Mouse (Mus musculus) hindbrain, embryonic 11.5 days (tissue): Measurements from ENCODE around the gene Nmu. TPM values are rescaled to one million over a fixed set of nuclear protein-coding genes. Genes with fewer than 3 reads are reported as not detected.

Experiments used
- ATAC-seq: fragments of 200-750 bp; cut with Nextera tagmentation; 2 replicates; pipeline ENCODE4 v1.8.0; 2017; ENCODE audit warnings: mild to moderate bottlenecking, moderate TSS enrichment, moderate library complexity; ENCODE audit not compliant: low FRiP score
- DNase-seq: peaks from one replicate; pipeline ENCODE4 v3.0.0-alpha.2; 2015; ENCODE audit warnings: low spot score
- H3K27ac ChIP-seq: fragments of 300-500 bp; sonication (generic); 2 replicates; pipeline ENCODE4 v1.5.1; 2014; ENCODE audit warnings: mild to moderate bottlenecking, low read depth, low read length
- H3K27me3 ChIP-seq: fragments of 300-500 bp; sonication (generic); 2 replicates; pipeline ENCODE4 v1.6.1; 2014; ENCODE audit warnings: mild to moderate bottlenecking, low read length, moderate library complexity, mixed read lengths; ENCODE audit not compliant: control insufficient read depth, insufficient read depth
- H3K36me3 ChIP-seq: fragments of 300-500 bp; sonication (generic); 2 replicates; pipeline ENCODE4 v1.6.1; 2014; ENCODE audit warnings: mild to moderate bottlenecking, low read length, moderate library complexity, mixed read lengths; ENCODE audit not compliant: control insufficient read depth, insufficient read depth
- H3K4me1 ChIP-seq: fragments of 300-500 bp; sonication (generic); replicated peaks from 2 replicates; pipeline ENCODE4 v1.6.1; 2014; ENCODE audit warnings: low read length, mixed read lengths; ENCODE audit not compliant: control insufficient read depth, insufficient read depth
- H3K4me2 ChIP-seq: fragments of 300-500 bp; sonication (generic); replicated peaks from 2 replicates; pipeline ENCODE4 v1.6.1; 2014; ENCODE audit warnings: mild to moderate bottlenecking, low read depth, low read length
- H3K4me3 ChIP-seq: fragments of 300-500 bp; sonication (generic); 2 replicates; pipeline ENCODE4 v1.5.1; 2014; ENCODE audit warnings: low read depth, low read length
- H3K9ac ChIP-seq: fragments of 300-500 bp; sonication (generic); 2 replicates; pipeline ENCODE4 v1.6.1; 2014; ENCODE audit warnings: low read depth, low read length
- H3K9me3 ChIP-seq: fragments of 300-500 bp; sonication (generic); 2 replicates; pipeline ENCODE4 v1.6.1; 2016; ENCODE audit warnings: low read length; ENCODE audit not compliant: control insufficient read depth
- WGBS: fragments of 180-500 bp; shearing (Covaris S2); extraction: QIAGEN DNeasy Blood & Tissue Kit; methylation state at CpG from one replicate; pipeline ENCODE4 v1.1.7; 2014; 5-methylcytosine and 5-hydroxymethylcytosine counted together
- polyA plus RNA-seq: library from polyadenylated mRNA; unstranded; fragments of >200 nt; fragmentation: Nextera tagmentation; extraction: Ambion mirVana; gene quantifications from 2 replicates; pipeline ENCODE4 v1.2.1, GENCODE M21; 2014

Nmu gene
- polyA plus RNA-seq, 1 experiment from 2014 or later, result not detected

DNA sequence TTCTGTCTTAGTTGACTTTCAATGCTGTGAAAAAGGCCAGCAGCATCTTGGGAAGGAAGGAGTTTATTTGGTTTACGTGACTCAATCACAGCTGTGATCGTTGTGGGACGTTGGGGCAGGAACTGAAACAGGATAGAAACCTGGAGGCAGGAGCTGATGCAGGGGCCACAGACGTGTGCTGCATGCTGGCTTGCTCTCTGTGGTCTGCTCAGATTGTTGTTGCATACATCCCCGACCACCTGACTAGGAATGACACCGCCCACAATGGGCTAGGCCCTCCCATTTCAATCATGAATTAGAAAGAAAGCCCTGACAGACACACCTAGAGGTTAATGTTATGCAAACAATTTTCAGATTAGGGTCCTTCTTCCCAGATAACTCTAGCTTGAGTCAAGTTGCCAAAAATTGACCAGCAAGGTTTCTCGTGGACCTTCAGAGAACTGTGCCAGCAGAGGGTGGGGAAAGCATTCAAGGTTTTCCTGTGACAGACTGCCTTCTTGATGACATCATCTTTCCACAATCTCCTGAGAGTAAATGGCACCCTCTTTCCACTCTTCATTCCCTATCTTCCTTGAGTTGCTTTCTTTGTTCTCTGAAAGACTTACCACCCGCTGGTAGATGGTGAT lies 5.7 kb upstream of the Nmu start:
- Histone ChIP-seq H3K9ac (no peak overlapping the region), H3K4me1 (no peaks in the 10 kb centered on the region), H3K36me3 (no peaks in the 10 kb centered on the region), H3K4me2 (no peak overlapping the region), H3K9me3 (no peaks in the 10 kb centered on the region), H3K27me3 (no peaks in the 10 kb centered on the region), H3K27ac (no peak overlapping the region), H3K4me3 (no peak overlapping the region)
- ATAC-seq, result no peak
- no peak for DNase-seq
- WGBS, result 81% methylated on average over 8 of the region's 8 CpGs

DNA sequence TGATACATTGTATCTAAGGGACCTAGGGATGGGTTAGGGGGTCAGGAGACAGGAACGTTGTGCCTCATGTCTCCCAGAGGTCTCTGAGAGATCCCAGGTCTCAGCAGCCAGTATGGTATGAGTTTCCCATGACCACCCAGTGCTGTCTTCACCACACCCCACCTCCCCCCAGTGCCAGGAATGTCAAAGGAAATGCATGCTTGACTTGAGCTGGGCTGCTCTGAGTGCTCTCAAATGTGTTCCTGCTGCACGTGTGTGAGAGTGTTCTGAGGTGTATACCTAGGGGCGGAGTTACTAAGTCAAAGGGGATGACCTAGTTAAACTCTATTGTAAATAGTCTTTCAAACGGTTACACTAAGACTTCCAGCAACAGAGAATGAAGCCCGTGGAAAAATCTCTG lies 1.8 kb upstream of the Nmu start:
- Histone ChIP-seq H3K4me3 (no peak overlapping the region), H3K27ac (no peak overlapping the region), H3K9me3 (no peaks in the 10 kb centered on the region), H3K36me3 (no peaks in the 10 kb centered on the region), H3K4me2 (no peak overlapping the region), H3K9ac (no peak overlapping the region), H3K4me1 (0 out of 2 replicates have a peak, but pooled peaks cover 6% of the 10 kb centered on the region), H3K27me3 (peaks cover 7% of the 10 kb centered on the region; the same call in 1 of the 2 replicates)
- WGBS, result 43% methylated on average over 5 of the region's 5 CpGs
- DNase-seq (no peak), ATAC-seq (no peak)

DNA sequence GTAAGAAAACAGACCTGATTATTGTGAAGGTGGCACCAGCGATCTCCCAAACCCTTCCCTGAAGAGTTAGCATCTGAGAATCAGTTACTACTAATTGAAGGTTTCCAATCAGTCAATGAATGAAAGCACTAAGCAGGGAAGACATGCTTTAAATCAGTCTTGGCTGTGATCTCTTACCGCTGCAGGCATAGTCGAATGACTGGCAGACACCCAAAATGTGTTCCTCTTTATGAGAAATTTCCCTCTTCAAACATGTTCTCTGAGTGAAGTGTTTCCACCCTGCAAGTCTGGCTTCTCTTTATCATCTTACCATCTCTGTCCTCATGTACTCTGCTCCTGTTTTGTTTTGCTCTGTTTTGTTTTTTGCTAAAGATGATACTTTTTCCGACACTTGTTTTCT lies 2.8 kb downstream of the Nmu start:
- Histone ChIP-seq H3K36me3 (no peaks in the 10 kb centered on the region), H3K9ac (no peak overlapping the region), H3K9me3 (no peaks in the 10 kb centered on the region), H3K27me3 (peaks cover 7% of the 10 kb centered on the region; the same call in 1 of the 2 replicates), H3K4me1 (0 out of 2 replicates have a peak, but pooled peaks cover 6% of the 10 kb centered on the region), H3K4me3 (no peak overlapping the region), H3K4me2 (no peak overlapping the region), H3K27ac (no peak overlapping the region)
- 95% methylated on average over 4 of the region's 4 CpGs for WGBS
- DNase-seq, result no peak
- no peak for ATAC-seq

DNA sequence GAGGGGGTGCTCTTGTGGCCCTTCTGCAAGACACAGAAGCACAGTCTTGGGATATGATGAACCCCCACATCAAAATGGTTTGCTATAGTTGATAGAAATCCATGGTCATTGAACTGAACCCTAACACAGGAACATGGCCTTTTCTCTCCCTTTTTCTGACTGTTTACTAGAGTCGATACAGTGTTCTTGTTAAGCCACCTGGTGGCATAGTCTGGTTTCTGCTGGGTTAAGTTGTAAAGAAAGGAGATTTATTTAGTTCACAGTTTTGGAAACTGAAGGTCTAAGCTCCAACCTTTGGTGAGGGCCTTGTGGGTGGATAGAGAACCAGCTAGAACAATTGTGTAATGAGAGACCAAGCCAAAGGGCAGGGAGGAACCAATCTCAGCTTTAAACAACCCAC lies 3.5 kb downstream of the Nmu start:
- Histone ChIP-seq H3K9me3 (no peaks in the 10 kb centered on the region), H3K27me3 (peaks cover 7% of the 10 kb centered on the region; the same call in 1 of the 2 replicates), H3K4me3 (no peak overlapping the region), H3K27ac (no peak overlapping the region), H3K36me3 (no peaks in the 10 kb centered on the region), H3K9ac (no peak overlapping the region), H3K4me1 (0 out of 2 replicates have a peak, but pooled peaks cover 6% of the 10 kb centered on the region), H3K4me2 (no peak overlapping the region)
- 89% methylated on average over 1 of the region's 1 CpGs for WGBS
- ATAC-seq (no peak), DNase-seq (no peak)

DNA sequence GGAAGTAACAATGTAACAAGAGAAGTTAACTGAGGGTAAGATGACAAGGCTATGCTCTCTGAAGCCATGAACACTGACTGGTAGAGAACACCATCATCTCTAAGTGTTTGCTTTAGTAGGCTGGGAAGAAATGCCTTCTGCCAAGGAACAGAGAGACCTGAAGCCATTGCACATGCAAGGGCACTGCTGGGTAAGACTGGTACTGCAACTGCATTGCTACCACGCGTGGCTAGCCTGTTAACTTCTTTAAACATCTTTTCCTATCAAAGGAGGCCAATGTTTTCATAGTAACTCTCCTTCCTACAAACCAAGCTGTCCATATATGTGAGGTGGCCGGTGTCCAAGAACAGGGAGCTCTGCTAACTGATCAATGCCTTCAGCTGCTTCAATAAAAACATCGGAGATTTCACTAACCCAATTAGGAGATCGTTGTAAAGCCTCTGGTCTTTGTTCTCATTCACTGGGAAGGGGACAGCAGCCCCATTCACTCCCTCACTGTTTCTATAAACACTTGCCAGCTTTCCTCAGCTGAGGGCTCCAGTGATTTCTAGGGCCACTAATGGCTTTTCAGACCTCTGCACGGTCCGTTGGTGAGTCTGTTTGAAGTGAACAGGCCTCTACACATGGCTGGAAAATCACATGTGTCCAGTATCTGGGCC lies 11.5 kb downstream of the Nmu start:
- no peak for DNase-seq
- no peak overlapping the region for H3K4me2 ChIP-seq
- H3K27me3 ChIP-seq, result no peaks in the 10 kb centered on the region

DNA sequence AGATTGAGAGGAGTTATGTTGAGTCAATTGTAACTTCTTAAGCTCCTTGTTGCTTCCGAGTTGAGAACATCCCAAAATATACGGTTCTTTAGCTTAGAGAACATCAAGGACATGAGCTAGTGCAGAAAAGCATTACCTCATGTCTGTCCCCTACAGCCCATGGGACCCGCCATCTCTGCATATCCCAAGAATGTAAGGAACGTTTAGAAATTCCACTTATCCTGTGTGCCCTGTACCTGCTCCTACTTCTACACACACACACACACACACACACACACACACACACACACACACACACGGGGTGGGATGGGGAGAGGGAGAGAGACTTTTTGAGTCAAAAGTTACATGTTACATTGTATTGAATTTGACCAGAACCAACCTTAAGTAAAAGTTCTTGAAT lies 12.1 kb downstream of the Nmu start:
- Histone ChIP-seq H3K36me3 (no peaks in the 10 kb centered on the region), H3K4me1 (no peaks in the 10 kb centered on the region), H3K9ac (no peak overlapping the region), H3K4me2 (no peak overlapping the region), H3K9me3 (no peaks in the 10 kb centered on the region), H3K4me3 (no peak overlapping the region), H3K27ac (no peak overlapping the region), H3K27me3 (no peaks in the 10 kb centered on the region)
- DNase-seq (no peak), ATAC-seq (no peak)
- 83% methylated on average over 5 of the region's 5 CpGs for WGBS

More for the DNA sequence above, 11.5 kb downstream of the Nmu start:
- no peaks in the 10 kb centered on the region for H3K36me3 ChIP-seq
- H3K9me3 ChIP-seq, result no peaks in the 10 kb centered on the region
- 53% methylated on average over 7 of the region's 7 CpGs for WGBS
- no peak overlapping the region for H3K9ac ChIP-seq
- no peak overlapping the region for H3K27ac ChIP-seq
- no peaks in the 10 kb centered on the region for H3K4me1 ChIP-seq
- H3K4me3 ChIP-seq, result no peak overlapping the region
- ATAC-seq, result no peak

DNA sequence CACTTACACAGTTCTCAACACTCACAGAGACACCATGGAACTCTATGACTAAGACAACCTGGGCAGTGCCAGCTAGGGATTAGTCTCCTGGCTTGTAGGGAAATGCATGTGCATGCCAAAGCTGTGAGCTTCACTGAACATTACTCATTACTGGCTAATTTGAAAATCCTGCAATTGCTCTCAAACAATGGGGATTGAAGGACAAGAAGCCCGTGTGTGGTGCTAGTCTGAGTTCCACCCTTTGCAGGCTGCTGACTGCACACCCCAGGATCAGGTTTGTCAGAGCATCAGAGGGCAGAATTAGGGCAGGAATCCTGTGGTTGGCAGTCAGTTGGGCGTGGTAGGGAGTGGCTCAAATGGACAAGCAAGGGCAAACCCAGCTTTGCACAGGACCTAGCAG lies 17.5 kb downstream of the Nmu start:
- 67% methylated on average over 2 of the region's 2 CpGs for WGBS

DNA sequence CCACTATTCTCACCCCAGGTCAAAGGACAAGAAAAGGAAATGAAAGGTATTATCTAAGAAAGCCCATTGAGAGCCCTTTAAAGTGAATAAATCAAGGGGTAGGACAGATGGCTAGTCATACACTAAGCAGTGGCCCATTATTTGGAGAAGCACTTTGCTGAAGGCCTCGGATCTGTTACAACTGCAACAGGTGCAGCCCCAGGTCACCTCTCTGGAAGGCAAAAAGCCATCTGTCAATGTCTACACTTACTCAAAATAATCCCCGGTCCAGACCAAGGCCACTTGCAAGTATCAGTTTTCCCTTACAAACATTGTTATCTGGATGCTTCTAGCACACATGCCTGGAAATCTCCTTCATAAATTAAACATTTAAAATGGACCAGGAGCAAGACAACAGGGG lies 22.7 kb downstream of the Nmu start:
- DNase-seq (no peak), ATAC-seq (no peak)
- no peaks in the 10 kb centered on the region for H3K36me3 ChIP-seq
- 64% methylated on average over 2 of the region's 2 CpGs for WGBS
- no peak overlapping the region for H3K27ac ChIP-seq
- H3K9ac ChIP-seq, result no peak overlapping the region
- H3K4me1 ChIP-seq, result no peaks in the 10 kb centered on the region
- H3K27me3 ChIP-seq, result no peaks in the 10 kb centered on the region
- no peak overlapping the region for H3K4me2 ChIP-seq
- no peaks in the 10 kb centered on the region for H3K9me3 ChIP-seq
- no peak overlapping the region for H3K4me3 ChIP-seq

More for the DNA sequence above, 17.5 kb downstream of the Nmu start:
- no peak for DNase-seq
- Histone ChIP-seq H3K4me3 (no peak overlapping the region), H3K27ac (no peak overlapping the region), H3K36me3 (no peaks in the 10 kb centered on the region), H3K9me3 (no peaks in the 10 kb centered on the region), H3K9ac (no peak overlapping the region), H3K27me3 (no peaks in the 10 kb centered on the region), H3K4me1 (no peaks in the 10 kb centered on the region), H3K4me2 (no peak overlapping the region)
- no peak for ATAC-seq

DNA sequence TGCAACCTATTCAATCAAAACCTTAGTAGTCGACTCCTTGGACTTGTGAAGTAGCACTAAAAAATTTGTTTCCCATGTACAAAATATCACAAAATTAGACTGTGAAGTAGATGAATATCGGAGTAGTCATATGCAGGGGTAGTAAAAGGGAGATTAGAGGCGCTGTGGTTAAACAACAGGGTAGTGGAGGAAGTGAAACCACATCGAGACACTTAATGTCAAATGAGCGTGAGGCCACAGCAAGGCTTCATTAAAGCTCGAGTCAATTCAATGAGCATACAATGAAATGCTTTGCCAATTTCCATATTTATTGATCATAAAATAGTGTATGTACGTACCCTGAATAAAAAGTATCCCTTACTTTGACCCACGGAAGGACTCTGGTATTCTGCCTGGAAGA lies 26.5 kb downstream of the Nmu start:
- DNase-seq, result no peak
- Histone ChIP-seq H3K4me2 (no peak overlapping the region), H3K36me3 (no peaks in the 10 kb centered on the region), H3K27ac (no peak overlapping the region), H3K4me1 (no peaks in the 10 kb centered on the region), H3K27me3 (no peaks in the 10 kb centered on the region), H3K4me3 (no peak overlapping the region), H3K9ac (no peak overlapping the region), H3K9me3 (no peaks in the 10 kb centered on the region)
- ATAC-seq, result no peak
- WGBS, result 88% methylated on average over 8 of the region's 8 CpGs
